Mouse (Mus musculus) neural tube, embryonic 14.5 days (tissue): ENCODE results near the gene Gm47969. TPM values are rescaled to one million over a fixed set of nuclear protein-coding genes. Genes with fewer than 3 reads are reported as not detected.

ENCODE experiments used
- ATAC-seq: fragments of 200-750 bp; cut with Nextera tagmentation; 2 replicates; pipeline ENCODE4 v1.8.0; 2017; ENCODE audit warnings: low read depth, mild to moderate bottlenecking, moderate TSS enrichment, moderate library complexity
- H3K27ac ChIP-seq: fragments of 300-500 bp; sonication (generic); 2 replicates; pipeline ENCODE4 v1.5.1; 2014; ENCODE audit warnings: low read depth, mild to moderate bottlenecking, control low read depth, low read length, moderate library complexity, mixed read lengths
- H3K27me3 ChIP-seq: fragments of 300-500 bp; sonication (generic); 2 replicates; pipeline ENCODE4 v1.6.1; 2014; ENCODE audit warnings: low read length; ENCODE audit not compliant: control insufficient read depth, insufficient read depth
- H3K36me3 ChIP-seq: fragments of 300-500 bp; sonication (generic); 2 replicates; pipeline ENCODE4 v1.6.1; 2014; ENCODE audit warnings: low read length, mixed read lengths; ENCODE audit not compliant: control insufficient read depth, insufficient read depth
- H3K4me1 ChIP-seq: fragments of 300-500 bp; sonication (generic); 2 replicates; pipeline ENCODE4 v1.6.1; 2014; ENCODE audit warnings: low read length; ENCODE audit not compliant: control insufficient read depth, insufficient read depth
- H3K4me2 ChIP-seq: fragments of 300-500 bp; sonication (generic); 2 replicates; pipeline ENCODE4 v1.6.1; 2014; ENCODE audit warnings: mild to moderate bottlenecking, low read depth, low read length, control low read depth
- H3K4me3 ChIP-seq: fragments of 300-500 bp; sonication (generic); 2 replicates; pipeline ENCODE4 v1.5.1; 2014; ENCODE audit warnings: low read depth, low read length, control low read depth, mixed read lengths
- H3K9ac ChIP-seq: fragments of 300-500 bp; sonication (generic); replicated peaks from 2 replicates; pipeline ENCODE4 v1.6.1; 2014; ENCODE audit warnings: low read depth, mild to moderate bottlenecking, control low read depth, low read length, mixed read lengths
- H3K9me3 ChIP-seq: fragments of 300-500 bp; sonication (generic); 2 replicates; pipeline ENCODE4 v1.6.1; 2016; ENCODE audit warnings: low read length; ENCODE audit not compliant: control insufficient read depth
- WGBS: fragments of 180-500 bp; shearing (Covaris S2); extraction: QIAGEN DNeasy Blood & Tissue Kit; methylation state at CpG from one replicate; pipeline ENCODE4 v1.1.7; 2014; 5-methylcytosine and 5-hydroxymethylcytosine counted together
- polyA plus RNA-seq: library from polyadenylated mRNA; unstranded; fragments of >200 nt; fragmentation: Nextera tagmentation; extraction: Ambion mirVana; gene quantifications from 2 replicates; pipeline ENCODE4 v1.2.1, GENCODE M21; 2014

The Gm47969 gene
- polyA plus RNA-seq, 1 experiment from 2014 or later, result not detected

GRCm38 (mm10) chr1:83034509-83034908, 10.2 kb upstream of the Gm47969 start:
- Histone ChIP-seq H3K36me3 (no peaks in the 10 kb centered on the region), H3K27ac (no peak overlapping the region), H3K4me1 (peaks cover 5% of the 10 kb centered on the region; the same call in 1 of the 2 replicates), H3K9me3 (no peaks in the 10 kb centered on the region), H3K4me3 (no peak overlapping the region), H3K27me3 (no peaks in the 10 kb centered on the region), H3K4me2 (no peak overlapping the region), H3K9ac (no peak overlapping the region)
- WGBS, result 52% methylated on average over 5 of the region's 5 CpGs
- no peak for ATAC-seq

GRCm38 (mm10) chr1:83036892-83037667, 7.7 kb upstream of the Gm47969 start:
- H3K9me3 ChIP-seq, result no peaks in the 10 kb centered on the region
- 76% methylated on average over 11 of the region's 11 CpGs for WGBS
- H3K4me1 ChIP-seq, result peaks cover 5% of the 10 kb centered on the region; the same call in 1 of the 2 replicates
- no peak overlapping the region for H3K9ac ChIP-seq
- H3K27ac ChIP-seq, result no peak overlapping the region
- no peaks in the 10 kb centered on the region for H3K27me3 ChIP-seq
- ATAC-seq, result no peak
- no peak overlapping the region for H3K4me2 ChIP-seq
- no peak overlapping the region for H3K4me3 ChIP-seq
- no peaks in the 10 kb centered on the region for H3K36me3 ChIP-seq

- ATAC-seq, result peak; percentile 95
- H3K27ac ChIP-seq, result no peak within 1 kb of the TSS
- peak within 1 kb of the TSS; percentile 43 for H3K4me3 ChIP-seq
- H3K4me1 ChIP-seq, result peaks cover 5% of the 10 kb centered on the region; the same call in 1 of the 2 replicates
- no peaks in the 10 kb centered on the region for H3K27me3 ChIP-seq
- no peaks in the 10 kb centered on the region for H3K9me3 ChIP-seq
- peak within 1 kb of the TSS; percentile 45 for H3K9ac ChIP-seq
- WGBS, result under 1% methylated on average over 25 of the region's 25 CpGs
- no peaks in the 10 kb centered on the region for H3K36me3 ChIP-seq
- peak within 1 kb of the TSS; percentile 76 for H3K4me2 ChIP-seq
Measured at GRCm38 (mm10) chr1:83038109-83038672, 6.5 kb upstream of the Gm47969 start, which contains the start of gene Slc19a3. Slc19a3 (minus strand) TSS chr1:83038448.

GRCm38 (mm10) chr1:83039080-83039479, 5.7 kb upstream of the Gm47969 start:
- Histone ChIP-seq H3K9ac (no peak overlapping the region), H3K9me3 (no peaks in the 10 kb centered on the region), H3K4me3 (no peak overlapping the region), H3K27me3 (no peaks in the 10 kb centered on the region), H3K4me1 (peaks cover 5% of the 10 kb centered on the region; the same call in 1 of the 2 replicates), H3K4me2 (no peak overlapping the region), H3K36me3 (no peaks in the 10 kb centered on the region), H3K27ac (no peak overlapping the region)
- 86% methylated on average over 4 of the region's 4 CpGs for WGBS
- ATAC-seq, result no peak

GRCm38 (mm10) chr1:83042380-83042779, 2.4 kb upstream of the Gm47969 start, which contains the start of gene Krtap28-10:
Krtap28-10 (minus strand) TSS chr1:83042480.
- 94% methylated on average over 2 of the region's 2 CpGs for WGBS
- no peak within 1 kb of the TSS for H3K4me3 ChIP-seq
- no peaks in the 10 kb centered on the region for H3K36me3 ChIP-seq
- H3K9me3 ChIP-seq, result no peaks in the 10 kb centered on the region
- H3K4me1 ChIP-seq, result peaks cover 5% of the 10 kb centered on the region; the same call in 1 of the 2 replicates
- ATAC-seq, result no peak
- H3K4me2 ChIP-seq, result no peak within 1 kb of the TSS
- no peak within 1 kb of the TSS for H3K9ac ChIP-seq
- H3K27ac ChIP-seq, result no peak within 1 kb of the TSS
- H3K27me3 ChIP-seq, result no peaks in the 10 kb centered on the region

GRCm38 (mm10) chr1:83058481-83058880, 13.7 kb downstream of the Gm47969 start:
- Histone ChIP-seq H3K36me3 (no peaks in the 10 kb centered on the region), H3K27me3 (no peaks in the 10 kb centered on the region), H3K4me3 (no peak overlapping the region), H3K4me2 (no peak overlapping the region), H3K27ac (no peak overlapping the region), H3K9me3 (no peaks in the 10 kb centered on the region), H3K4me1 (no peaks in the 10 kb centered on the region), H3K9ac (no peak overlapping the region)
- WGBS, result 56% methylated on average over 1 of the region's 1 CpGs
- ATAC-seq, result no peak

- Histone ChIP-seq H3K4me1 (no peaks in the 10 kb centered on the region), H3K27me3 (no peaks in the 10 kb centered on the region), H3K27ac (no peak within 1 kb of the TSS), H3K36me3 (no peaks in the 10 kb centered on the region), H3K9ac (no peak within 1 kb of the TSS), H3K9me3 (no peaks in the 10 kb centered on the region), H3K4me3 (no peak within 1 kb of the TSS), H3K4me2 (no peak within 1 kb of the TSS)
- 93% methylated on average over 9 of the region's 9 CpGs for WGBS
- ATAC-seq, result no peak
Measured at GRCm38 (mm10) chr1:83059278-83059677, 14.5 kb downstream of the Gm47969 start, which contains the start of gene A030005K14Rik. A030005K14Rik (minus strand) TSS chr1:83059378.

GRCm38 (mm10) chr1:83060643-83061042, 15.9 kb downstream of the Gm47969 start, which contains the start of gene Krtap28-13:
Krtap28-13 (plus strand) TSS chr1:83060930.
- Histone ChIP-seq H3K4me3 (no peak within 1 kb of the TSS), H3K36me3 (no peaks in the 10 kb centered on the region), H3K4me1 (no peaks in the 10 kb centered on the region), H3K27me3 (no peaks in the 10 kb centered on the region), H3K9me3 (no peaks in the 10 kb centered on the region), H3K4me2 (no peak within 1 kb of the TSS), H3K9ac (no peak within 1 kb of the TSS), H3K27ac (no peak within 1 kb of the TSS)
- ATAC-seq, result no peak
- 90% methylated on average over 4 of the region's 4 CpGs for WGBS

- Histone ChIP-seq H3K4me3 (no peak overlapping the region), H3K9ac (no peak overlapping the region), H3K4me1 (no peaks in the 10 kb centered on the region), H3K36me3 (no peaks in the 10 kb centered on the region), H3K27me3 (no peaks in the 10 kb centered on the region), H3K9me3 (no peaks in the 10 kb centered on the region), H3K27ac (no peak overlapping the region), H3K4me2 (no peak overlapping the region)
- WGBS, result 25% methylated on average over 3 of the region's 3 CpGs
- ATAC-seq, result no peak
Measured at GRCm38 (mm10) chr1:83064851-83065250, 20.1 kb downstream of the Gm47969 start.
